Mouse (Mus musculus) MEL (cell line): ENCODE results near the gene Enpp7. TPM values are rescaled to one million over a fixed set of nuclear protein-coding genes. Genes with fewer than 3 reads are reported as not detected.

ENCODE experiments used
- DNase-seq: peaks from one replicate; pipeline ENCODE4 v3.0.0; 2011; ENCODE audit warnings: low read depth, low spot score
- H3K27ac ChIP-seq: 2 replicates; pipeline ENCODE4 v1.5.1; 2012; ENCODE audit warnings: low read depth, mild to moderate bottlenecking, control low read depth, low read length, moderate library complexity; ENCODE audit not compliant: control insufficient read depth
- H3K27me3 ChIP-seq, 2 experiments: fragments of 150-350 bp in 1 of 2; sonication (generic) in 1 of 2; 2 replicates each; pipeline ENCODE4 v1.6.1; 2012; ENCODE audit warnings: low read length in 2 of 2, mild to moderate bottlenecking in 2 of 2, improper control_type of control experiment in 1 of 2, moderate library complexity in 1 of 2; ENCODE audit not compliant: insufficient read depth in 2 of 2, control insufficient read depth in 1 of 2
- H3K36me3 ChIP-seq, 2 experiments: 2 replicates each; pipeline ENCODE4 v1.6.1; 2012 to 2014; ENCODE audit warnings: low read length in 2 of 2, improper control_type of control experiment in 1 of 2, inconsistent platforms in 1 of 2, mild to moderate bottlenecking in 1 of 2; ENCODE audit not compliant: insufficient read depth in 2 of 2, control insufficient read depth in 1 of 2
- H3K4me1 ChIP-seq, 2 experiments: fragments of 150-350 bp in 1 of 2; sonication (generic) in 1 of 2; 2 replicates each; pipeline ENCODE4 v1.6.1; 2012; ENCODE audit warnings: low read length in 2 of 2, improper control_type of control experiment in 1 of 2, mild to moderate bottlenecking in 1 of 2; ENCODE audit not compliant: insufficient read depth in 2 of 2, control insufficient read depth in 1 of 2
- H3K4me3 ChIP-seq, 2 experiments: fragments of 150-350 bp in 1 of 2; sonication (generic) in 1 of 2; 2 replicates each; pipeline ENCODE4 v1.5.1; 2012; ENCODE audit warnings: low read depth in 2 of 2, low read length in 2 of 2, mild to moderate bottlenecking in 2 of 2, moderate library complexity in 2 of 2, control low read depth in 1 of 2, improper control_type of control experiment in 1 of 2; ENCODE audit not compliant: control insufficient read depth in 1 of 2, insufficient read depth in 1 of 2
- H3K79me2 ChIP-seq: 2 replicates; pipeline ENCODE4 v1.6.1; 2012; ENCODE audit warnings: mild to moderate bottlenecking, low read length, moderate library complexity; ENCODE audit not compliant: control insufficient read depth, poor library complexity, insufficient read depth
- H3K9ac ChIP-seq: 2 replicates; pipeline ENCODE4 v1.6.1; 2012; ENCODE audit warnings: low read depth, mild to moderate bottlenecking, control low read depth, low read length, moderate library complexity; ENCODE audit not compliant: control insufficient read depth, poor library complexity, severe bottlenecking
- H3K9me3 ChIP-seq: fragments of 150-350 bp; sonication (generic); replicated peaks from 2 replicates; pipeline ENCODE4 v1.6.1; 2012; ENCODE audit warnings: mild to moderate bottlenecking, low read length, improper control_type of control experiment, moderate library complexity; ENCODE audit not compliant: insufficient read depth
- BHLHE40 ChIP-seq: IDR thresholded peaks from 2 replicates; pipeline ENCODE4 v1.6.1; 2012; ENCODE audit warnings: low read depth, mild to moderate bottlenecking, inconsistent platforms, low read length, improper control_type of control experiment, borderline replicate concordance
- CHD1 ChIP-seq: IDR thresholded peaks from 2 replicates; pipeline ENCODE4 v1.6.1; 2012; ENCODE audit warnings: low read depth, mild to moderate bottlenecking, inconsistent platforms, low read length, improper control_type of control experiment
- CHD2 ChIP-seq: IDR thresholded peaks from 2 replicates; pipeline ENCODE4 v1.6.1; 2011; ENCODE audit warnings: low read length, improper control_type of control experiment
- CTCF ChIP-seq, 3 experiments: IDR thresholded peaks in 2 of 3; conservative IDR thresholded peaks in 1 of 3; 2 replicates each; pipeline ENCODE4 v1.5.1; 2011 to 2012; ENCODE audit warnings: low read length in 3 of 3, low read depth in 2 of 3, mild to moderate bottlenecking in 2 of 3, improper control_type of control experiment in 1 of 3, inconsistent platforms in 1 of 3, mixed read lengths in 1 of 3, moderate library complexity in 1 of 3; ENCODE audit not compliant: control insufficient read depth in 1 of 3, insufficient read depth in 1 of 3, poor library complexity in 1 of 3, severe bottlenecking in 1 of 3
- ELF1 ChIP-seq: IDR thresholded peaks from 2 replicates; pipeline ENCODE4 v1.6.1; 2014; ENCODE audit warnings: low read depth, mild to moderate bottlenecking, inconsistent platforms, low read length, improper control_type of control experiment, moderate library complexity
- EP300 ChIP-seq, 2 experiments: IDR thresholded peaks; 2 replicates each; pipeline ENCODE4 v1.6.1; 2011; ENCODE audit warnings: improper control_type of control experiment in 2 of 2, low read length in 2 of 2, low read depth in 1 of 2, mild to moderate bottlenecking in 1 of 2
- ETS1 ChIP-seq: IDR thresholded peaks from 2 replicates; pipeline ENCODE4 v1.6.1; 2012; ENCODE audit warnings: low read depth, mild to moderate bottlenecking, inconsistent platforms, low read length, improper control_type of control experiment, moderate library complexity
- GABPA ChIP-seq: IDR thresholded peaks from 2 replicates; pipeline ENCODE4 v1.6.1; 2012; ENCODE audit warnings: low read depth, mild to moderate bottlenecking, inconsistent platforms, low read length, improper control_type of control experiment, moderate library complexity
- GATA1 ChIP-seq: IDR thresholded peaks from 2 replicates; pipeline ENCODE4 v1.6.1; 2011; ENCODE audit warnings: low read depth, low read length, improper control_type of control experiment
- HCFC1 ChIP-seq: IDR thresholded peaks from 2 replicates; pipeline ENCODE4 v1.6.1; 2012; ENCODE audit warnings: low read depth, mild to moderate bottlenecking, inconsistent platforms, low read length, improper control_type of control experiment, moderate library complexity
- KAT2A ChIP-seq: conservative IDR thresholded peaks from 2 replicates; pipeline ENCODE4 v1.6.1; 2012; ENCODE audit warnings: low read depth, low read length, improper control_type of control experiment, inconsistent platforms
- MAFK ChIP-seq: IDR thresholded peaks from 2 replicates; pipeline ENCODE4 v1.6.1; 2011; ENCODE audit warnings: low read depth, mild to moderate bottlenecking, low read length, improper control_type of control experiment, borderline replicate concordance
- MAX ChIP-seq: IDR thresholded peaks from 2 replicates; pipeline ENCODE4 v1.6.1; 2011; ENCODE audit warnings: low read length, improper control_type of control experiment
- MAZ ChIP-seq: IDR thresholded peaks from 2 replicates; pipeline ENCODE4 v1.6.1; 2012; ENCODE audit warnings: low read depth, mild to moderate bottlenecking, inconsistent platforms, low read length, improper control_type of control experiment
- MXI1 ChIP-seq: IDR thresholded peaks from 2 replicates; pipeline ENCODE4 v1.6.1; 2011; ENCODE audit warnings: mild to moderate bottlenecking, low read depth, low read length, improper control_type of control experiment
- MYC ChIP-seq: IDR thresholded peaks from 2 replicates; pipeline ENCODE4 v1.6.1; 2011; ENCODE audit warnings: low read depth, mild to moderate bottlenecking, low read length, improper control_type of control experiment, moderate library complexity
- NELFE ChIP-seq: IDR thresholded peaks from 2 replicates; pipeline ENCODE4 v1.6.1; 2011; ENCODE audit warnings: low read depth, low read length, improper control_type of control experiment
- NRF1 ChIP-seq: IDR thresholded peaks from 2 replicates; pipeline ENCODE4 v1.6.1; 2014; ENCODE audit warnings: low read depth, mild to moderate bottlenecking, inconsistent platforms, low read length, improper control_type of control experiment, moderate library complexity; ENCODE audit not compliant: poor library complexity, insufficient read depth, severe bottlenecking
- POLR2A ChIP-seq, 2 experiments: IDR thresholded peaks; 2 replicates each; pipeline ENCODE4 v1.6.1; 2011 to 2012; ENCODE audit warnings: low read length in 2 of 2, mild to moderate bottlenecking in 2 of 2, control low read depth in 1 of 2, improper control_type of control experiment in 1 of 2, low read depth in 1 of 2, moderate library complexity in 1 of 2; ENCODE audit not compliant: control insufficient read depth in 1 of 2, insufficient read depth in 1 of 2, poor library complexity in 1 of 2
- POLR2AphosphoS2 ChIP-seq: IDR thresholded peaks from 2 replicates; pipeline ENCODE4 v1.6.1; 2011; ENCODE audit warnings: low read length, improper control_type of control experiment
- POLR2AphosphoS5 ChIP-seq: IDR thresholded peaks from 2 replicates; pipeline ENCODE4 v1.6.1; 2012; ENCODE audit warnings: low read depth, borderline replicate concordance, mild to moderate bottlenecking, inconsistent platforms, low read length, moderate library complexity, mixed read lengths
- RAD21 ChIP-seq: IDR thresholded peaks from 2 replicates; pipeline ENCODE4 v1.6.1; 2011; ENCODE audit warnings: mild to moderate bottlenecking, low read depth, low read length, improper control_type of control experiment
- SIN3A ChIP-seq: IDR thresholded peaks from 2 replicates; pipeline ENCODE4 v1.6.1; 2012; ENCODE audit warnings: low read length, improper control_type of control experiment, inconsistent platforms
- SMC3 ChIP-seq: IDR thresholded peaks from 2 replicates; pipeline ENCODE4 v1.6.1; 2011; ENCODE audit warnings: low read depth, low read length, improper control_type of control experiment
- TBP ChIP-seq: IDR thresholded peaks from 2 replicates; pipeline ENCODE4 v1.8.0; 2011; ENCODE audit warnings: low read depth, low read length, improper control_type of control experiment
- UBTF ChIP-seq: IDR thresholded peaks from 2 replicates; pipeline ENCODE4 v1.6.1; 2012; ENCODE audit warnings: low read depth, mild to moderate bottlenecking, inconsistent platforms, low read length, improper control_type of control experiment, moderate library complexity, borderline replicate concordance; ENCODE audit not compliant: insufficient read depth
- USF1 ChIP-seq: IDR thresholded peaks from 2 replicates; pipeline ENCODE4 v1.6.1; 2014; ENCODE audit warnings: low read depth, mild to moderate bottlenecking, inconsistent platforms, low read length, improper control_type of control experiment, moderate library complexity
- ZC3H11A ChIP-seq: IDR thresholded peaks from 2 replicates; pipeline ENCODE4 v1.6.1; 2012; ENCODE audit warnings: low read depth, mild to moderate bottlenecking, inconsistent platforms, low read length, improper control_type of control experiment
- ZMIZ1 ChIP-seq: IDR thresholded peaks from 2 replicates; pipeline ENCODE4 v1.6.1; 2012; ENCODE audit warnings: low read depth, mild to moderate bottlenecking, inconsistent platforms, low read length, improper control_type of control experiment, moderate library complexity
- ZNF384 ChIP-seq: IDR thresholded peaks from 2 replicates; pipeline ENCODE4 v1.6.1; 2012; ENCODE audit warnings: low read depth, mild to moderate bottlenecking, inconsistent platforms, low read length, improper control_type of control experiment
- polyA plus RNA-seq, 2 experiments: library from polyadenylated mRNA; stranded (reverse) in 1 of 2; unstranded in 1 of 2; fragments of >175 nt in 1 of 2; fragments of >200 nt in 1 of 2; gene quantifications; 2 replicates each; pipeline versions ENCODE4 v1.2.1 to v1.2.4; 2012; ENCODE audit warnings: low replicate concordance in 2 of 2, low read depth in 1 of 2; ENCODE audit not compliant: insufficient read length in 2 of 2, insufficient read depth in 1 of 2, missing spikeins in 1 of 2
- total RNA-seq: library from RNA; depleted of rRNA; stranded (reverse); fragments of 300-350 nt; gene quantifications from 2 replicates; pipeline ENCODE4 v1.2.3, GENCODE M21; 2012

The Enpp7 gene
- total and polyA plus RNA-seq, 3 experiments = not detected

DNA sequence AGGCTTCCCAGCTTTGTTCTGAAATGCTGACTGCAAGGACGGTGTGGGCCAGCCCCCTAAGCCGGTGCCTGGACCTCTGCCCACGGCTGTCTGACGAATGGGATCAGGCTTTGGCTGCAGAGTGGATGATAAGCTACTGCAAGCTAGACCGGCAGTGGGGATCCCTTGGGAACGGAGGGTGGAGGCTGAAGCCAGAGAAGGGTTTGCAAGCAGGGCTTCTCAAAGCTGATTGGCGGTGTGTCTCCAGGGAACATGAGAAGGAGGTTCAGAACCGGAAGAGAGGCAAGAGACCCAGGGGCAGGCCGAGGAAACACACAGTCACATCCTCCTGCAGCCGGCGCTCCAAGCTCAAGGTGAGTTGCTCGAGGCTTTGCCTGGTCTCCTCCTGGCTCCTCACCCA lies 38.2 kb downstream of the Enpp7 start:
- DNase-seq = no peak
- Histone ChIP-seq H3K27ac (no peak overlapping the region), H3K79me2 (peaks cover 11% of the 10 kb centered on the region), H3K4me3 (no peak overlapping the region), H3K9me3 (no peaks in the 10 kb centered on the region), H3K4me1 (peaks cover 0 to 17% of the 10 kb centered on the region in 2 experiments; a peak in 2 of 4 replicates), H3K27me3 (no peaks in the 10 kb centered on the region), H3K9ac (no peak overlapping the region), H3K36me3 (peaks cover 0 to 12% of the 10 kb centered on the region in 2 experiments; a peak in 2 of 4 replicates)
- TF ChIP-seq SIN3A = no peak
- TF ChIP-seq NELFE = no peak
- TF ChIP-seq ELF1 = no peak
- TF ChIP-seq GABPA = no peak
- TF ChIP-seq ETS1 = no peak
- no peak for TF ChIP-seq CHD1
- TF ChIP-seq POLR2AphosphoS5 = no peak
- TF ChIP-seq ZNF384 = no peak
- TF ChIP-seq MYC = no peak
- no peak for TF ChIP-seq POLR2AphosphoS2
- TF ChIP-seq POLR2A (IDR thresholded peaks at IDR 0.05; ENCODE audit: control insufficient read depth in 1 of 2, insufficient read depth in 1 of 2, low read depth in 1 of 2, low read length in 2 of 2, poor library complexity in 1 of 2) = no peak
- TF ChIP-seq RAD21 = no peak
- no peak for TF ChIP-seq KAT2A
- TF ChIP-seq TBP = no peak

DNA sequence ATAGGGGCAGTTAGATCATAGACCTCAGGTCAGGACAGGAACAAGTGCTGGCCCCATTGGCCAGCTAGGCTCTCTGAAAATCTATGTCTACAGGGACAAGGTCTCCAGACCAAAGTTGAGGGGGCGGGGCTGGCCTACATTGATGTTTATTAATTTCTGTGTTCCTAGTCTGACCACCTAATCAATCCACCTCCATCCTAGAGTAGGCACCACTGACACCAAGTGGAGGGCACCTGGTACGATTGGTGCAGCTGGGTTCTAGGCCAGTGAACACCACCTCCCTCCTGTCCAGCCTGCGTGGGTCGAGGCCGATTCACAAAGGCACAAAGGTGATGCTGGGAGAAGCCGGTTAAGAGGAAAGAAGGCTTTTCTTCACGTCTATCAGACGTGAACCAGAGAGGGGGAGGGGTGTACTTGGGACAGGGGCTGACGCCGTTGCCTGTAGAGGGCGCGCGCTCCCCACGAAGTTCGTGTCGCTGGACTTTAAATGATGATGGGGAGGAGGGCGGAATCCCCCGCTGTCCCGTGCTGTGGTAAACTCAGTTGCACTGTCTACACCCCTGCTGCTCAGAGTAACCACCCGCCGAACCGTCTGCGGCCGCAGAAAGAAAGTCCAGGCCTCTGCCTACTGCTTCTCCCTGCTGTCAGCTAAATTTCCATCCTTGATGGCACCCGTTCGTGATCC lies 46.0 kb downstream of the Enpp7 start:
- Histone ChIP-seq H3K4me1 (no peaks in the 10 kb centered on the region), H3K9ac (no peak overlapping the region), H3K9me3 (no peaks in the 10 kb centered on the region), H3K79me2 (no peaks in the 10 kb centered on the region), H3K4me3 (no peak overlapping the region), H3K36me3 (no peaks in the 10 kb centered on the region), H3K27me3 (no peaks in the 10 kb centered on the region), H3K27ac (no peak overlapping the region)
- peak; percentile 74 for DNase-seq
- TF ChIP-seq CHD1 = no peak
- TF ChIP-seq MAZ = peak; percentile 74; the same call in 1 of the 2 replicates
- no peak for TF ChIP-seq EP300 (IDR thresholded peaks at IDR 0.05; ENCODE audit: low read depth in 1 of 2, low read length in 2 of 2)
- TF ChIP-seq MXI1 = no peak
- TF ChIP-seq GATA1 = no peak
- no peak for TF ChIP-seq POLR2A (IDR thresholded peaks at IDR 0.05; ENCODE audit: control insufficient read depth in 1 of 2, insufficient read depth in 1 of 2, low read depth in 1 of 2, low read length in 2 of 2, poor library complexity in 1 of 2)
- peak; percentile 53 for TF ChIP-seq BHLHE40
- peak; percentile 40; the same call in 1 of the 2 replicates for TF ChIP-seq CHD2
- no peak for TF ChIP-seq HCFC1
- TF ChIP-seq CTCF (IDR thresholded peaks at IDR 0.05 in 2 of 3, conservative IDR thresholded peaks at IDR 0.05 in 1 of 3; ENCODE audit: control insufficient read depth in 1 of 3, insufficient read depth in 1 of 3, low read depth in 2 of 3, low read length in 3 of 3, poor library complexity in 1 of 3, severe bottlenecking in 1 of 3) = peak; percentile 63 to 95 (median 91); a peak in 5 of 6 replicates
- TF ChIP-seq POLR2AphosphoS2 = no peak
- no peak for TF ChIP-seq MYC
- no peak for TF ChIP-seq MAFK
- TF ChIP-seq MAX = no peak
- TF ChIP-seq UBTF = no peak
- no peak for TF ChIP-seq KAT2A
- no peak for TF ChIP-seq POLR2AphosphoS5
- TF ChIP-seq ZMIZ1 = no peak
- TF ChIP-seq USF1 = no peak
- TF ChIP-seq NRF1 = no peak
- peak; percentile 59 for TF ChIP-seq ZC3H11A
- peak; percentile 66 for TF ChIP-seq SMC3
- no peak for TF ChIP-seq TBP
- TF ChIP-seq NELFE = no peak
- TF ChIP-seq GABPA = no peak
